Comparison of ENCODE assay signal across 15 mouse cellular contexts in the genomic region with DNA sequence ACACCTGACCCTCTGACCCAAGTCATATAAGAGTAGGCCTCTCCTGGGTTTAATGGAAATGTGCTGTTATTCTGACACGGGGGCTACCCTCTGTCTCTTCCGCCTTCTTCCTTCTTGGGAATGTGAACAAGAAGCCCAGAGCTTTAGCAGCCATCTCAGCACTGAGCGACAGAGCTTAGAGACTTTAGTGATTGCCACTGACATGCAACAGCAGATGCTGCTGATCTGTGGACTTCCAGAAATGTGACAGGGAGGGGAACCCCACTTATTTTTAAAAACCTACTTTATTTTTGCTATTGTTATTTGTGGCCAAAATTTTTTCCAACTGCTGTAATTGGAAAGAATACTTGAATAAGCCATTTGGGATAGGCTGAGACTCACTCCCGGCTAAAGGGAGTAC.
"Had no signal": no experiment of that assay in that cellular context is flagged by ENCODE, and none has a peak within 500 bp of the region (broad histone marks: within the 10 kb centered on the region; RNA-seq: fewer than 3 reads in every experiment).

No protein-coding gene starts in this region.

- H3K4me1 ChIP-seq: liver, embryonic 12.5 days; midbrain, embryonic 12.5 days; neural tube, embryonic 12.5 days; stomach, embryonic 15.5 days had no signal

- H3K27me3 ChIP-seq: liver, embryonic 12.5 days; midbrain, embryonic 12.5 days; neural tube, embryonic 12.5 days; stomach, embryonic 15.5 days had no signal

- H3K27ac ChIP-seq: liver, embryonic 12.5 days; liver, embryonic 14.5 days; midbrain, embryonic 10.5 days; midbrain, embryonic 12.5 days; neural tube, embryonic 12.5 days; stomach, embryonic 15.5 days; stomach, postnatal 0 days had no signal

- H3K4me3 ChIP-seq: liver, embryonic 12.5 days; midbrain, embryonic 10.5 days; midbrain, embryonic 12.5 days; neural tube, embryonic 12.5 days; stomach, embryonic 15.5 days had no signal

- ATAC-seq: liver, embryonic 12.5 days; midbrain, embryonic 16.5 days had no signal

- H3K36me3 ChIP-seq: liver, embryonic 12.5 days; midbrain, embryonic 10.5 days; midbrain, embryonic 12.5 days; neural tube, embryonic 12.5 days; stomach, embryonic 15.5 days had no signal

- H3K9me3 ChIP-seq: liver, embryonic 12.5 days; midbrain, embryonic 10.5 days; midbrain, embryonic 12.5 days; neural tube, embryonic 12.5 days; stomach, embryonic 15.5 days had no signal

- H3K4me2 ChIP-seq: liver, embryonic 12.5 days; midbrain, embryonic 12.5 days; neural tube, embryonic 12.5 days; stomach, embryonic 15.5 days had no signal

- H3K9ac ChIP-seq: liver, embryonic 12.5 days; liver, embryonic 14.5 days; midbrain, embryonic 12.5 days; neural tube, embryonic 12.5 days; stomach, embryonic 15.5 days had no signal

- DNase-seq: lung, adult 18-20 months; lung, postnatal 14 days; lung, postnatal 4 days; midbrain, embryonic 14.5 days; right cerebral cortex, postnatal 14 days; thymus, adult 2 months; thymus, postnatal 36 days had no signal
